Comparison of ENCODE assay signal across 21 mouse cellular contexts in genomic region chr13:25168891-25169290, GRCm38 (mm10).
"Had no signal": no experiment of that assay in that cellular context is flagged by ENCODE, and none has a peak within 500 bp of the region (broad histone marks: within the 10 kb centered on the region; RNA-seq: fewer than 3 reads in every experiment).

No protein-coding gene starts in this region.

- DNase-seq: lung, adult 2 months; lung, postnatal 14 days; lung, postnatal 36 days; retina, postnatal 1 day; right cerebral cortex, adult 18-20 months; right cerebral cortex, postnatal 25 days; right cerebral cortex, postnatal 4 days; spleen, adult 18-20 months; thymus, adult 2 months; thymus, postnatal 25 days; thymus, postnatal 4 days had no signal

- H3K4me1 ChIP-seq: lung, embryonic 15.5 days; megakaryocyte, embryonic 14.5 days; neural tube, embryonic 13.5 days; neural tube, embryonic 15.5 days had no signal

- H3K9ac ChIP-seq: lung, embryonic 15.5 days; midbrain, embryonic 13.5 days; neural tube, embryonic 13.5 days; neural tube, embryonic 15.5 days had no signal

- H3K36me3 ChIP-seq: lung, embryonic 15.5 days; midbrain, embryonic 13.5 days; neural tube, embryonic 13.5 days; neural tube, embryonic 15.5 days had no signal

- H3K9me3 ChIP-seq: lung, embryonic 15.5 days; midbrain, embryonic 13.5 days; neural tube, embryonic 13.5 days; neural tube, embryonic 15.5 days had no signal

- H3K27ac ChIP-seq: lung, embryonic 15.5 days; macrophage; midbrain, embryonic 13.5 days; neural tube, embryonic 13.5 days; neural tube, embryonic 15.5 days had no signal

- H3K4me3 ChIP-seq: lung, embryonic 15.5 days; megakaryocyte, embryonic 14.5 days; midbrain, embryonic 13.5 days; myocyte; neural tube, embryonic 13.5 days; neural tube, embryonic 15.5 days had no signal

- H3K27me3 ChIP-seq: lung, embryonic 15.5 days; megakaryocyte, embryonic 14.5 days; neural tube, embryonic 13.5 days; neural tube, embryonic 15.5 days had no signal

- ATAC-seq: lung, postnatal 0 days; midbrain, embryonic 13.5 days; midbrain, embryonic 16.5 days had no signal

- H3K4me2 ChIP-seq: lung, embryonic 15.5 days; midbrain, embryonic 11.5 days; midbrain, embryonic 13.5 days; neural tube, embryonic 13.5 days; neural tube, embryonic 15.5 days had no signal
